Mouse (Mus musculus) small intestine, adult 2 months (tissue): ENCODE measurements at regions not wholly inside any gene's neighbourhood (a gene's known extent, or its start where the extent isn't known, plus 50 kb on each side); places are given as distances from the start of the nearest gene placed in this dataset.

ENCODE experiments used
- CTCF ChIP-seq: fragments of 200-500 bp; IDR thresholded peaks from 2 replicates; pipeline ENCODE4 v1.5.1; 2012; ENCODE audit warnings: low read depth, mild to moderate bottlenecking, control low read depth, inconsistent platforms, low read length, moderate library complexity, mixed read lengths; ENCODE audit not compliant: insufficient replicate concordance, insufficient read length; ENCODE audit errors: extremely low read depth
- POLR2A ChIP-seq: fragments of 200-500 bp; IDR thresholded peaks from 2 replicates; pipeline ENCODE4 v1.6.1; 2012; ENCODE audit warnings: low read depth, mild to moderate bottlenecking, control low read depth, inconsistent platforms, low read length, moderate library complexity

- TF ChIP-seq CTCF = no peak
- no peak for TF ChIP-seq POLR2A
Measured at GRCm38 (mm10) chr10:117460366-117460730, 80.5 kb upstream of the Cpsf6 start.
